Mouse (Mus musculus) cerebellum, postnatal 10 days (tissue): ENCODE data around the gene Lrch1.

Source experiments
- DNase-seq, 2 experiments: peaks; one replicate each; pipeline ENCODE4 v3.0.0; 2021; ENCODE audit warnings: mixed read lengths in 2 of 2

Gene Lrch1

GRCm38 (mm10) chr14:74946321-74946750 is 1.3 kb downstream of the Lrch1 start:
- DNase-seq = peak; percentile 12 to 25

- no peak for DNase-seq
Measured at GRCm38 (mm10) chr14:74945266-74946215, 2.1 kb downstream of the Lrch1 start.

- no peak for DNase-seq
Measured at GRCm38 (mm10) chr14:74944128-74944755, 3.4 kb downstream of the Lrch1 start.

GRCm38 (mm10) chr14:74943581-74944117 is 4.0 kb downstream of the Lrch1 start:
- DNase-seq = no peak

GRCm38 (mm10) chr14:74943024-74943423 is 4.7 kb downstream of the Lrch1 start:
- DNase-seq = no peak

GRCm38 (mm10) chr14:74941591-74941990 is 6.1 kb downstream of the Lrch1 start:
- DNase-seq = no peak

GRCm38 (mm10) chr14:74940741-74941140 is 6.9 kb downstream of the Lrch1 start:
- DNase-seq = no peak

- no peak for DNase-seq
Measured at GRCm38 (mm10) chr14:74939355-74939754, 8.3 kb downstream of the Lrch1 start.

GRCm38 (mm10) chr14:74938896-74939295 is 8.8 kb downstream of the Lrch1 start:
- no peak for DNase-seq

- DNase-seq = no peak
Measured at GRCm38 (mm10) chr14:74936557-74937261, 11.0 kb downstream of the Lrch1 start.

- DNase-seq = no peak
Measured at GRCm38 (mm10) chr14:74935111-74935510, 12.6 kb downstream of the Lrch1 start.

GRCm38 (mm10) chr14:74933960-74934710 is 13.5 kb downstream of the Lrch1 start:
- DNase-seq = no peak

- DNase-seq = no peak
Measured at GRCm38 (mm10) chr14:74929739-74930138, 17.9 kb downstream of the Lrch1 start.

GRCm38 (mm10) chr14:74928809-74929432 is 18.8 kb downstream of the Lrch1 start:
- no peak for DNase-seq

GRCm38 (mm10) chr14:74926899-74927571 is 20.6 kb downstream of the Lrch1 start:
- peak in 1 of 2 experiments; percentile 42 for DNase-seq

GRCm38 (mm10) chr14:74925951-74926517 is 21.6 kb downstream of the Lrch1 start:
- DNase-seq = peak; percentile 65 to 70

GRCm38 (mm10) chr14:74924521-74924920 is 23.2 kb downstream of the Lrch1 start:
- DNase-seq = no peak

GRCm38 (mm10) chr14:74924031-74924430 is 23.6 kb downstream of the Lrch1 start:
- no peak for DNase-seq

- peak; percentile 22 to 38 for DNase-seq
Measured at GRCm38 (mm10) chr14:74922039-74922736, 25.5 kb downstream of the Lrch1 start.

GRCm38 (mm10) chr14:74921471-74921870 is 26.2 kb downstream of the Lrch1 start:
- DNase-seq = peak in 1 of 2 experiments; percentile 43
